ENCODE assay signal across 25 mouse cellular contexts in genomic region chr7:109244776-109245175, GRCm38 (mm10).
A peak's percentile ranks its signal among the peaks of the same experiment; 100 is the strongest.
DNase-seq lines count a peak whose midpoint lies in the region; ATAC-seq lines count a peak whose summit lies in the region.
"Had no signal": no experiment of that assay in that cellular context is flagged by ENCODE, and none has a peak within 500 bp of the region (broad histone marks: within the 10 kb centered on the region; RNA-seq: fewer than 3 reads in every experiment).

No protein-coding gene starts in this region.

- no peak for DNase-seq in heart, adult 8-10 months (ENCODE audit: low spot score)
- no peak for DNase-seq in kidney, adult 11 months
- DNase-seq: adrenal gland, adult 8-10 months; adrenal gland, postnatal 14 days; adrenal gland, postnatal 36 days; B cell, adult 2 months; cerebellum, adult 11-12 months; cerebellum, adult 2 months; cerebellum, adult 9-10 months; cerebellum, postnatal 10 days; cerebellum, postnatal 25 days; embryo, embryonic 11 days; forebrain, postnatal 0 days had no signal

- peak overlapping the region; percentile 46 for H3K4me3 ChIP-seq in megakaryocyte, embryonic 14.5 days (replicated peaks)
- no peak overlapping the region for H3K4me3 ChIP-seq in hindbrain, embryonic 16.5 days (ENCODE audit: low read length)
- H3K4me3 ChIP-seq: embryonic facial prominence, embryonic 13.5 days; embryonic facial prominence, embryonic 15.5 days; forebrain, embryonic 13.5 days; forebrain, embryonic 15.5 days had no signal

- H3K9me3 ChIP-seq in megakaryocyte, embryonic 14.5 days = peaks cover 7% of the 10 kb centered on the region
- H3K9me3 ChIP-seq in hindbrain, embryonic 16.5 days (ENCODE audit: control insufficient read depth, low read length) = no peaks in the 10 kb centered on the region
- H3K9me3 ChIP-seq: embryonic facial prominence, embryonic 13.5 days; embryonic facial prominence, embryonic 15.5 days; forebrain, embryonic 15.5 days; G1E had no signal

- no peak overlapping the region for H3K4me2 ChIP-seq in hindbrain, embryonic 16.5 days (ENCODE audit: low read length)
- H3K4me2 ChIP-seq: embryonic facial prominence, embryonic 13.5 days; embryonic facial prominence, embryonic 15.5 days; forebrain, embryonic 13.5 days; forebrain, embryonic 15.5 days had no signal

- no peaks in the 10 kb centered on the region for H3K4me1 ChIP-seq in megakaryocyte, embryonic 14.5 days
- peaks cover 3% of the 10 kb centered on the region for H3K4me1 ChIP-seq in hindbrain, embryonic 16.5 days (ENCODE audit: control insufficient read depth, insufficient read depth, low read depth, low read length)
- H3K4me1 ChIP-seq: embryonic facial prominence, embryonic 13.5 days had no signal

- H3K27ac ChIP-seq in hindbrain, embryonic 16.5 days (ENCODE audit: low read depth, low read length) = no peak overlapping the region
- H3K27ac ChIP-seq: embryonic facial prominence, embryonic 13.5 days; embryonic facial prominence, embryonic 15.5 days; forebrain, embryonic 13.5 days; forebrain, embryonic 15.5 days had no signal

- H3K27me3 ChIP-seq in megakaryocyte, embryonic 14.5 days (replicated peaks) = peaks cover 2% of the 10 kb centered on the region
- H3K27me3 ChIP-seq in hindbrain, embryonic 16.5 days (replicated peaks; ENCODE audit: control insufficient read depth, insufficient read depth, low read length) = no peaks in the 10 kb centered on the region
- H3K27me3 ChIP-seq: embryonic facial prominence, embryonic 15.5 days; Patski had no signal

- WGBS in hindbrain, embryonic 16.5 days = 93% methylated on average over 10 of the region's 10 CpGs

- H3K36me3 ChIP-seq in megakaryocyte, embryonic 14.5 days (replicated peaks; ENCODE audit: low read length) = no peaks in the 10 kb centered on the region
- H3K36me3 ChIP-seq in hindbrain, embryonic 16.5 days (ENCODE audit: control insufficient read depth, insufficient read depth, low read length) = no peaks in the 10 kb centered on the region
- H3K36me3 ChIP-seq: embryonic facial prominence, embryonic 13.5 days; embryonic facial prominence, embryonic 15.5 days; forebrain, embryonic 15.5 days; G1E had no signal

- no peak overlapping the region for H3K9ac ChIP-seq in hindbrain, embryonic 16.5 days (ENCODE audit: low read depth, low read length)
- H3K9ac ChIP-seq: embryonic facial prominence, embryonic 13.5 days; embryonic facial prominence, embryonic 15.5 days; forebrain, embryonic 13.5 days; forebrain, embryonic 15.5 days; forebrain, postnatal 0 days had no signal

- peak; percentile 71 for ATAC-seq in common myeloid progenitor, adult 5-6 weeks (replicated peaks; ENCODE audit: low read depth, poor library complexity, severe bottlenecking)
- ATAC-seq in hematopoietic stem cell, adult 5-6 weeks (replicated peaks in 1 of 2; ENCODE audit: insufficient read depth in 1 of 2, low FRiP score in 2 of 2, low TSS enrichment in 1 of 2, low read depth in 1 of 2, poor library complexity in 2 of 2, severe bottlenecking in 2 of 2) = peak; percentile 36 to 70
- no peak for ATAC-seq in hindbrain, embryonic 16.5 days
- ATAC-seq: activated CD4-positive, CD25-positive, alpha-beta regulatory T cell, adult 4 months; CD4-positive, CD25-positive, alpha-beta regulatory T cell, adult 4 months; forebrain, embryonic 13.5 days; forebrain, embryonic 15.5 days; forebrain, postnatal 0 days; Patski had no signal
